Mouse (Mus musculus) layer of hippocampus, postnatal 36 days (tissue): Measurements from ENCODE around the gene Pstpip1. TPM values are rescaled to one million over a fixed set of nuclear protein-coding genes. Genes with fewer than 3 reads are reported as not detected.

Experiments used
- DNase-seq, 2 experiments: peaks; one replicate each; pipeline ENCODE4 v3.0.0; 2022
- total RNA-seq, 2 experiments: library from RNA; stranded (reverse); gene quantifications; 2 replicates each; pipeline ENCODE4 v1.2.3; 2021

Pstpip1 gene
- total RNA-seq, 2 experiments from 2014 or later, result 2.7 to 3.7 TPM

DNA sequence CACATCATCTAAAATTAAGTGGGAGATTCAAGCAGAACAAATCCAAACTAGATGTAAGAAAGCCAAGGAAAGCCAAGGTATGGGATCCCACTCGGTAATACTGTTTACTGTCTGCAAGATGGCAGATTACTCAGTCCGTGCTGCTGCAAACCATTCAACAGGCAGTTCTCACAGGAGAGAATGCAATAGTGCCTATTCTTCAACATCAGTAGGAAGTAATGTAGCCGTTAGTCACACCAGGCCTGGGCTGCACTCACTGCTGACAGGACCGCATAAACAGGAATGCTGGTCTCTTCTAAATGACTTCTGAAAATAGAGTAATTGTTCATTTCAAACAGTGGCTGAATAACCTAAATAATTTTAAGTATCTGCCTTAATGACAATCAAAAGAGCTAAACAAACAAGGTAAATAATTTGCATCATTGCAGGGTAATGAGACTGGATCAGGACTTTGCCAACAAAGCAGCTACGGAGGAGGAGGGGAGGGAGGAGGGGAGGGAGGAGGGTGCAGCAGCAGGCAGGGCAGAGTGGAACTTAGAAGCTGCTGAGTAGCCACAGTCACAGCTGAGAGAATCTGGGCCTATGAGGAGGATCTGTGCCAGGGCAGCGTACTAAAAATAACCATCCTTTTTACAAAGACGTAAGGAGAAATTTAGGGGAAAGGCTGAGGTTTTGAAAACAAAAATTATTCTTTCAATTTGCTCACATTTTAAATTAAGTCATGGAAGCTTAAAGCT lies 62.2 kb downstream of the Pstpip1 start:
- no peak for DNase-seq

DNA sequence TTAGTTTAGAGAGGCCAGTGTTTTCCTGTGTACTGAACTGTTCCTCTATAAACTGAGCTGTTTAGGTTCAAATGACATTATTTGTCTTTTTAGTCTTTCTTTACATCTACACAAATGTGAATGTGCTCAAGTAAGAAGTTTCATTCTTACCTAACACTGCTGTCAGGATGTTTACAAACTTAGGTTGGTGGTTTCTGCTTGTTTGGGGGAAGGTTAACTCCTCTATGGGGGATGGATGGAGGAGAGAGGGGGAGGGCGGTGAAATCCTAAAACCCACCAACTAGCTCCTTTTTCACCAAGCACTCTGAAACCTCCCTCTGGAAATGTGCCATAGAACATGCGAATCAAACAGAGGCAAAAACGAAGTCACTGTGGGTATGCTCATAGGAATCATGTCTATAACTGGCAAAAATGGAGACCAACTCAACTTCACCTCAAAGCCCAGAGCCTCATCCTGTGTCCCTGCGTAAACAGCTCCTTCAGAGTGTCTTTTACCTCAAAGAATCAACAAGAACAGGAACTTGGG lies 62.8 kb downstream of the Pstpip1 start:
- no peak for DNase-seq

DNA sequence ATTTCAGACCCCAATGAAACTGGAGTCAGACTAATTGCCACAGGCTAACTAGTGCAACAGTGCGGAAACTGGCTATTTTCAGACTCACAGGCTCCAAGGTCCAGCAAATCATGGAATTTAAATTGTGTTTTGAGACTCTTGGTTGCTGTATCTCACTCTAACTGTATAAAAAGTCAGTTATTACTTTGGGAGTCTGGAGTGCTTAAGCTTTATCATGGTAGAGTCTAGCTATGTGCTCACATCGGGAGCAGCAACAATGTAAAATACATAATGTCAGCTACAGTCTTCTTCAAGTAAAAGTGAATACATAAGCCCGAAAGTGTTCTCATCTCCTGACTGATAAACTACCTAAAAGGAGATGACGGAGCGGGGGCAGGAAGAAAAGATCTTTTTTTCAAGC lies 64.8 kb downstream of the Pstpip1 start:
- DNase-seq, result no peak

DNA sequence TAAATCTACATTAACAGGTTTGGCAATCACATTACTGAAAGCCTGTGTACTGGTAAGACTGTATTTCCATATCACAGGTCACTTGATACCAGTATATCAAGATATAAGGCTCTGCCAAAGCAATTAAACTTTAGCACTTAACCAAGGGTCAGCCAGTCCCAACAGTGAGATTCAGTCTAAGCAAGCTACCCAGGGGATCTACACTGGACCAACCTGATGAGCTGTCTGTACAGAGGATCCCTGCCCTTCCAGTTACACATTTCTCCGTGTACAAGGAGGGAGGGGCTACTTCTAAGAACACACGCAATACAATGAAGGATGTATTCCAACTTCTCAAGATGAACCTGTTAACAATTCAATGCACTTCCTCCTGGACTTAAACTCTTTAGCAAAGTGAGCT lies 68.3 kb downstream of the Pstpip1 start:
- no peak for DNase-seq

DNA sequence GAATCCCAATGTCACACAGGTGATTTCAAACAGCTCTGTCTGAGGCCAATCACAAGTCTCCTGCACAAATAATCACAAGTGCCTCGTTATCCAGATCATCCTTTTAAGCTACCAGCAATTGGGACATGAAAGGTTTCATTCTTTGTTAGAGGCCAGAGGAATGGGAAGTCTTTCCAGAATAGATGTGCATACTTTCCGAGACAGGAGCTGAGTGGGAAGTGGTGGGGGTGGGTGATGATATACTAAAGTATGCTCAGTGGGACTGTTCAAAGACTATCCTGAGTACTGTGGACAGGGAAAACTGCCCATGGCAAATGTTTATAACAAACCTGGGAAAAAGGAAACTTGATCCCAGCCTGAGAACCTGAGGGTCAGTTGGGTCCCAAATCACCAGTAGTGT lies 69.7 kb downstream of the Pstpip1 start:
- no peak for DNase-seq

DNA sequence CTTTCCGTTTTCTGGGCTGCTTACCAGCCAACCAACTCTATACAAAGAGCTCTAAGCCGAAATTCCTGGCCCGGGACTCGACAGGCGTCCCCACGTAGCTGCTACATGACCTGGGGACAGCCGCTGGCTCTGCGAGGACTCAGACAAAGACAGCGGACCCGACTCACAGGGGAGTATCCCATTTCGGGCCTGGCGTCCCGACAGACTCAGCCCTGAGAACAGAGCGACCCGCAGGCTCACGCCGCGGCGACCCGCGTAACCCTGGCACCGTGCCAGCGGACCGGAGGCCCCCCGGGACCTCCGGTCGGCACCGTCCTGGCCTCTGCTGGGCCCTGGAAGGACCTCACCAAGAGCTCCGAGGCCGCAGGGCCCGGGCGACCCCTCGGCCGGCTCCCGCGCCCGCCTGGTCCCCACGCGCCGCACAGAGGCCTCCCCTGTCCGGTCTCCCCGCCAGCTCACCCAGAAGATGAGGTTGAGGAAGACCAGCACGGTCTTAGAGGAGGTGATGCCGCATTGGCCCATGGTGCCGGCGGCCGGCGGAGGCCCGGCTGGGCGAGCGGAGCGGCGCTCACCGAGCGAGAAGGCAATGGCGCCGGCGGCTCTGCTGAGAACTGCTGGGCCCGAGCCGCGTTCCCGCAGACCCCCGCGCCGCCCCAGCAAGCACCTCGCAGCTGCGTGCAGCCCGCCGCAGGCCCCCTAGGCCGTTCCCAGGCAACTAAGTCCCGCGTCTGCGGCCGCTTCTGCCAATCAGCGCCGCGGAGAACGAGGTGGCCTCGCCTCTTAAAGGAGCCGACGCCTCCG lies 70.8 kb downstream of the Pstpip1 start:
- peak; percentile 93 for DNase-seq

DNA sequence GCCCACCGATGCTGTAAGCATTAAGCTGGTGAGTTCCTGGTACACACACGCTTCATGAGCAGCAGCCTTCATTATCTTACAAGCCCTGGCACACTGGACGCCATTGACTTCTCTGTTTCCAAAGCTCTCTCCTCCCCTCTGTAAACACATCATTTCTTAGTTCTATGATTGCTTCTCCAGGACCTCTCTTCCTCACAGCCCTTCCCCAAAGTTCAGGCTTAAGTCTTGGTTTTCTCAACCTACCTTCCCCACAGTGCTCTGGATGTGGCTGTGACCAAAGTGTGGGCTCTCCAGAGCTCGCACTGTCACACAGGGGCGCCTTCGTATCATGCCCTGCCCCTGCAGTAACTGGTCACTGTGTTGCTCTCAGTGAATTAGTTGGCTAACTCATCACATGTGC lies 75.6 kb downstream of the Pstpip1 start, which contains the start of gene Tspan3:
TSS of gene Tspan3 (minus strand) at position 101 of the 400 bp plus-strand sequence.
- no peak for DNase-seq

DNA sequence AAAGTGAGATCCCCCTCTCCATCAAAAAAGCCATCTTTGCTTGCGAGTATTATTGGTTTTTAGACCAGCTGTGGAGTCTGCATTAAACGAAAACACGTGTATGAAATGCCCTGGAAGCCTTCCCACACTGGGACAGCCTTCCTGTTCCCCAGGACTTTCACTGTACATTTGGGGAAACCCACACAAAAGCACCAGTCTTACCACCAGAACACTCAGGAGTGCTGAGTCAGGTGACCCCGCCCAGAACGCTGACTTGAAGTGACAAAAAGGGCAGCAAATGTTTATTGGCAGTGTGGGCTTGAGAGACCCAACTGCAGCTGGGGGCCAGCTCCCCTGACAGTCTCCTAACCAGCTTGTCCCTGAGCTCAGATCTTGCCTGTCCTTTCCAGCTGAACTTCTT lies 76.4 kb downstream of the Pstpip1 start:
- no peak for DNase-seq

DNA sequence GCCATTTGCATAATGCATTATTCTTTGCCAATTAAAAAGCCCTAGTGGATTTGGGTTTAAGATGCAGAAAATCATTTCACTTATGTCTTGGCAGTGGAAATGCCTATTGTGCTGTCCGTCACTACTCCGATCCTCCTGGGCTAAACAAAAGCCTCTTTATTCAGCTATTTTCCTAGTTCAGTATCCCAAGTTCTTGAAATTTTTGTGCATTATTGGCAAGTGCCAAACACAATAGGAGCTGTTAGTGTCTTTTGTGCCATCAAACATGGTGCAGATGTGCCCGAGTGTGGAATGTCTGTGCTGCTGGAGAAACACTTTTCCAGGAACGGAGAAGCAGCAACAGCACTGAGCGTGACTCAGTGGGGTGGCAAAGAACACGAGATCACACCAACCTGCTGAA lies 77.9 kb downstream of the Pstpip1 start:
- DNase-seq, result no peak

DNA sequence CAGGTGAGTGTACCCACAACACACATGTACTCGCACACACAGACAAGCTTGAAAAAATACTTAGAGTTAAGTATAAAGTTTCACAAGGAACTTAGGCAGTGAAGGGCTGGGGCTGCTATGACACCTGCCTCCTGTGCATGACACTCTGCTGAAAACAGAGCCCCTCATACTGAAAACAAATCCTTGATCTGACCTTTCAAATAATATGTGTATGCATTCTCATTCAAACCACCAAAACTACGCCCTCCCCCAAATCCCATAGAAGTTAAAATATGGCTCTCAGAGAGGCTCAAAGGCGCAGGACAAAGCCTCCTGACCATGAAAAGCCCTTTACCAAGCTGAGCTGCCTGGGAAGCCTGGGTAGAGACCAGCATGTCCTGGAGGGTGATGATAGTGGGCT lies 85.6 kb downstream of the Pstpip1 start:
- no peak for DNase-seq

DNA sequence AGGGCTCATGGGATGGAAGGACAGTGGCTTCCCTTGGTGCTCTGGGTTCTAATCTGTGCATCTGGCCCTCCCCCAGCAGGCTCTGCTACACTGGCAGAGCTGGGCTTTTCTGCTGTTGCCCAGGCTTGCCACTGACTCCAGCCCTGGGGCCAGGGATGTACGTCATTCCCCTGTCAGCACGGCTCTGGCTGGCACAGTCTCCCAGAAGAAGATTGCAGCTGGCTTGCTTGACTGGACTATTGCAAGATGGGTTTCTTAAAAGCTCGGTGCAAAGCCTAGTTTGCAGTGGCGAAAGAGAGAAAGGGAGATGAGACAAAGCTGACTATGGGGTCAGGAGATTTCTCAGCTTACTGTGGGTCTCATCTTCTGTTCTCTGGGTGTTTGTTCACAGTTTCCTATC lies 87.6 kb downstream of the Pstpip1 start:
- no peak for DNase-seq

Other genes starting within 250 kb of the Pstpip1 start
- gene Scaper, start 151.8 kb upstream of the Pstpip1 start, total RNA-seq, result 10 to 100 TPM; 30.7 to 31.8 TPM
- not detected for gene 4930563M21Rik, start 79.4 kb upstream of the Pstpip1 start, total RNA-seq
- 10 to 100 TPM; 90.4 to 99.0 TPM for gene Rcn2, start 48.1 kb upstream of the Pstpip1 start, total RNA-seq
- 100 to 1,000 TPM; 329 to 341 TPM for gene Tspan3, start 75.5 kb downstream of the Pstpip1 start, total RNA-seq